Mouse (Mus musculus) thymus, adult 2 months (tissue): ENCODE data around the gene Tsen2.

Source experiments
- CTCF ChIP-seq: fragments of 200-500 bp; IDR thresholded peaks from 2 replicates; pipeline ENCODE4 v1.5.1; 2012; ENCODE audit warnings: mild to moderate bottlenecking, control low read depth, low read length, moderate library complexity, borderline replicate concordance; ENCODE audit not compliant: control insufficient read depth, poor library complexity, insufficient read depth; ENCODE audit errors: extremely low read depth
- POLR2A ChIP-seq: fragments of 200-500 bp; IDR thresholded peaks from 2 replicates; pipeline ENCODE4 v1.6.1; 2012; ENCODE audit warnings: mild to moderate bottlenecking, low read length, control low read depth, moderate library complexity; ENCODE audit not compliant: control insufficient read depth, poor library complexity, insufficient read depth; ENCODE audit errors: extremely low read depth

DNA sequence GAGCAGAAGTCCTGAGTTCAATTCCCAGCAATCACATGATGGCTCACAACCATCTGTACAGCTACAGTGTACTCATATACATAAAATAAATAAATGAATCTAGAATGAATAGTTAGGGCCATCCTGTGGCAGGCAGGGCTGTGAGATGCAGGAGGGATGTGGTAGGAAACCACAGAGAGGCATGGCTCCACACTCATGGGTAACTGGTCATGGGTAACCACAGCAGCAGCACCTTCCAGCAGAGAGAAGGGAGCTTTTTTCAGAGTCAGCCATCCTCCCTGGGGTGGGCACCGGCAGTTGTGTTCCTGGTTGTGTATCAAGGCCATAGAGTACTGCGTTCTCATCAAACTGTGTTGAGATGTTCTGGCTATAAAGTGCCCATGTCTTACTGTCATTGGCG lies 50.0 kb downstream of the Tsen2 start:
- TF ChIP-seq POLR2A (no peak), CTCF (no peak)
